Mouse (Mus musculus) E14TG2a.4 (cell line): ENCODE results near the gene Rbm18.
"Not testable (repeated sequence)": the region's sequence is repeated elsewhere in the genome, so short reads cannot be mapped to it uniquely, and the experiment has no call there.

Experiments
- H3K27me3 ChIP-seq: 2 replicates; pipeline ENCODE4 v1.6.1; 2014; ENCODE audit warnings: low read length, control low read depth; ENCODE audit not compliant: insufficient read depth
- H3K36me3 ChIP-seq: 2 replicates; pipeline ENCODE4 v1.6.1; 2014; ENCODE audit warnings: low read length, control low read depth; ENCODE audit not compliant: insufficient read depth
- H3K4me1 ChIP-seq: replicated peaks from 2 replicates; pipeline ENCODE4 v1.6.1; 2014; ENCODE audit warnings: low read depth, low read length, control low read depth
- H3K4me3 ChIP-seq: replicated peaks from 2 replicates; pipeline ENCODE4 v1.5.1; 2014; ENCODE audit warnings: mild to moderate bottlenecking, low read length
- H3K9me3 ChIP-seq: 2 replicates; pipeline ENCODE4 v1.6.1; 2014; ENCODE audit warnings: low read length, control low read depth
- CTCF ChIP-seq: conservative IDR thresholded peaks from 2 replicates; pipeline ENCODE4 v1.5.1; 2014; ENCODE audit warnings: low read length
- NANOG ChIP-seq: IDR thresholded peaks from 2 replicates; pipeline ENCODE4 v1.6.1; 2014; ENCODE audit warnings: borderline replicate concordance, low read length, mixed read lengths
- POU5F1 ChIP-seq: IDR thresholded peaks from 2 replicates; pipeline ENCODE4 v1.6.1; 2014; ENCODE audit warnings: low read length, borderline replicate concordance

Rbm18 gene

DNA sequence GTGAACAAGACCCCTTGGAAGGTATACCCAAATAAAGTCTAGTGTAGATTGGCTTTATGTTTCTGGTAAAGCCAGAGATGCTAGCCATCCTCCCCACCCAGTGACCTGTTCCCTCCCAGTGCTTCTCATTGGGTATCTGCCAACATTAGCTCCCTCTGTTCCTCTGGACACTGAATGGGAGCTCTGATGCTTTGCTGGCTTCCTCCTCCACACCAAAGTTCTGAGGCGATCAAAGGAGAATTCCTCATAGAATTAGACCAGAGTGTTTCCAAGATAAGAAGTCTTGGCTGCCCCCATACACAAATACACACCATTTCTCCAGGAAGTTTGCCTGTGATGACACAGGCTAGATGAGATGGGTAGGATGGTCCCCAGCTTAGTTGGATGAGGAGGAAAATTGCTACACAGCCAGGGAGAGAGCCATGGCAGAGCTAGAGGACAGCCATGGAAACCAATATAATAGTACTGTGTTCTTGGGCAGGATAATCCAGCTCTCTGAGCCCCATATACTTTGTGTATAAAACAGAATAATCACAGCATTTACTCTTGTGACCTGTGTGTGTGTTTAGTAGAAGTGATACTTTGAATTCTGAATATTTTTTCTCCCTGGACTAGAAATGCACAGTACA lies 31.5 kb upstream of the Rbm18 start:
- TF ChIP-seq CTCF, result no peak
- TF ChIP-seq POU5F1, result no peak
- TF ChIP-seq NANOG, result no peak
- Histone ChIP-seq H3K27me3 (no peaks in the 10 kb centered on the region), H3K9me3 (no peaks in the 10 kb centered on the region), H3K4me1 (no peaks in the 10 kb centered on the region), H3K4me3 (no peak overlapping the region), H3K36me3 (peaks cover 15% of the 10 kb centered on the region)

DNA sequence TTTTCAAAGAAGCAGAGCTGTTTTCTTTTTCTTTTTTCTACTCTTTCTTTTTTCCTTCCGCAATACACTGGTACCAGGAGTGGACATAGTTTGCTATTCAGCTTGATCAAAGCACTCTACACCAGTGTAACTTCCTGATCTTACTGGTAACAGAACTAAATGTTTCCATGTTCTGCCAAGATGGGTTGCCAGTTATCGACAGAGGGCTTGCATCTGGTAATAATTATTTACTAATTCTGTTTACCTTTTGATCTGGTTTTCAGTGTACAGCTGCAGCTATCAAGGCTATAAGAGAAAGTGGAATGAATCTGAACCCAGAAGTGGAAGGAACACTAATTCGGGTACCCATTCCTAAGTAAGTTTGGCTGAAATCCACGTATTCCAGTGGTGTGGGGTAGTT lies 22.8 kb upstream of the Rbm18 start:
- Histone ChIP-seq H3K9me3 (0 out of 2 replicates have a peak, but pooled peaks cover 4% of the 10 kb centered on the region), H3K4me3 (no peak overlapping the region), H3K4me1 (no peaks in the 10 kb centered on the region), H3K27me3 (no peaks in the 10 kb centered on the region), H3K36me3 (peaks cover 50% of the 10 kb centered on the region)
- no peak for TF ChIP-seq POU5F1
- no peak for TF ChIP-seq CTCF
- TF ChIP-seq NANOG, result no peak

DNA sequence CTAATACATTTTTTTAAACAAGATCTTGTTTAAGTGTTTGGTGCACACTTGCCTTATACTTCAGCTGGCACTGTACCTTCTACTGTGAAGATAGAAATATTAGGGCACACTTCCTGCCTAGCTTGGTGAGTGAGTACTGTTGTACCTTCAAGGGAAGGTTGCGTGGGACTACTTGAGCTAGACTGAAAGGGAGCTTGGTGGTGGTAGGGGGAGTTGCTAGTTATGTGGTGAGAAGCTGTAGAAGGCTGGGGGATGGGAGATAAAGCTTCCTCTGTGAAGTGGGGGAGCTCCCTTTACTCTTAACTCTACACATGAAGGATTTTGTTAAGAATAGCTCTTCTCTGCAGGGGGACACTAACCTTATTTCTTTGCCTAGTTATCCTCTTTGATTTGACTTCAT lies 20.9 kb upstream of the Rbm18 start:
- H3K9me3 ChIP-seq, result 0 out of 2 replicates have a peak, but pooled peaks cover 4% of the 10 kb centered on the region
- H3K27me3 ChIP-seq, result no peaks in the 10 kb centered on the region
- H3K4me3 ChIP-seq, result no peak overlapping the region
- no peaks in the 10 kb centered on the region for H3K4me1 ChIP-seq
- TF ChIP-seq NANOG, result no peak
- TF ChIP-seq POU5F1, result no peak
- no peak for TF ChIP-seq CTCF
- H3K36me3 ChIP-seq, result peaks cover 60% of the 10 kb centered on the region

DNA sequence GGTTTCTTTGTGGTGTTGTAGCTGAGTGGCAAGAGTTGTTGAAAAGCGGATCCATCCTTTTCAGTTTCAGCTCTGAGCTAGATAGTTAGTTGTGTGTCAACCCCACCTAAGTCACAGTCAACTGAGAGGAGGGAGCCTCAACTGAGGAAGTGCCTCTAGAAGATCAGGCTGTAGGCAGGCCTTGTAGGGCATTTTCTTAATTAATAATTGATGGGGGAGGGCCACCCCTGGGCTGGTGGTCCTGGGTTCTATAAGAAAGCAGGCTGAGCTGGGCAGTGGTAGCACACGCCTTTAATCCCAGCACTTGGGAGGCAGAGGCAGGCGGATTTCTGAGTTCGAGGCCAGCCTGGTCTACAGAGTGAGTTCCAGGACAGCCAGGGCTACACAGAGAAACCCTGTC lies 15.8 kb upstream of the Rbm18 start:
- H3K4me1 ChIP-seq, H3K27me3 ChIP-seq, H3K4me3 ChIP-seq, H3K9me3 ChIP-seq: not testable (repeated sequence)
- H3K36me3 ChIP-seq, result peaks cover 46% of the 10 kb centered on the region

GRCm38 (mm10) chr2:36148876-36149365 lies 12.3 kb upstream of the Rbm18 start:
- no peak overlapping the region for H3K4me3 ChIP-seq
- peaks cover 31% of the 10 kb centered on the region for H3K36me3 ChIP-seq
- TF ChIP-seq CTCF, result no peak
- no peak for TF ChIP-seq POU5F1
- no peak for TF ChIP-seq NANOG
- H3K27me3 ChIP-seq, result no peaks in the 10 kb centered on the region
- H3K9me3 ChIP-seq, result no peaks in the 10 kb centered on the region
- no peaks in the 10 kb centered on the region for H3K4me1 ChIP-seq

DNA sequence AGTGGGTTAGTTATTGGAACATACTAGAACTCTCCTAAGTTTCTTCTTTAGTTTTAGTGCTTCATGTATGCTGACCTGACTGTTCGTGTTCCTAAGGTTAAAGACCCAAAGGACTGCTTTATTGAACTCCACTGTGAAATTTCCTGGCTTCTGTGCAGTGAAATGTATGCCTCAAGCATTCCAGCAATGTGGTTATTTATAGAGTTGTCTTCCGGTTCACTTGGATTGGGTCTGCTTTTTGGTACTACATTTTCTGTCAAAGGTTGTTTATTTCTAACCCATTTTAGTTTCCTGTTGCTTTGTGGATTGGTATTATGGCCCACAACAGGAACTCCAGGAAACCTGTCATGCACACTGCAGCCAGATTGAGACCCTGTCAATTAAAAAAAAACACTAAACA lies 2.5 kb upstream of the Rbm18 start:
- no peak overlapping the region for H3K4me3 ChIP-seq
- peaks cover 24% of the 10 kb centered on the region for H3K4me1 ChIP-seq
- no peaks in the 10 kb centered on the region for H3K27me3 ChIP-seq
- TF ChIP-seq NANOG, result no peak
- no peak for TF ChIP-seq CTCF
- TF ChIP-seq POU5F1, result no peak
- H3K9me3 ChIP-seq, result no peaks in the 10 kb centered on the region
- H3K36me3 ChIP-seq, result peaks cover 35% of the 10 kb centered on the region

- Histone ChIP-seq H3K27me3 (no peaks in the 10 kb centered on the region), H3K4me3 (peak overlapping the region; percentile 92), H3K9me3 (no peaks in the 10 kb centered on the region), H3K4me1 (peaks cover 19% of the 10 kb centered on the region), H3K36me3 (peaks cover 40% of the 10 kb centered on the region)
- no peak for TF ChIP-seq POU5F1
- TF ChIP-seq CTCF, result no peak
- TF ChIP-seq NANOG, result no peak
Measured at GRCm38 (mm10) chr2:36135887-36136286, 686 bp downstream of the Rbm18 start.

DNA sequence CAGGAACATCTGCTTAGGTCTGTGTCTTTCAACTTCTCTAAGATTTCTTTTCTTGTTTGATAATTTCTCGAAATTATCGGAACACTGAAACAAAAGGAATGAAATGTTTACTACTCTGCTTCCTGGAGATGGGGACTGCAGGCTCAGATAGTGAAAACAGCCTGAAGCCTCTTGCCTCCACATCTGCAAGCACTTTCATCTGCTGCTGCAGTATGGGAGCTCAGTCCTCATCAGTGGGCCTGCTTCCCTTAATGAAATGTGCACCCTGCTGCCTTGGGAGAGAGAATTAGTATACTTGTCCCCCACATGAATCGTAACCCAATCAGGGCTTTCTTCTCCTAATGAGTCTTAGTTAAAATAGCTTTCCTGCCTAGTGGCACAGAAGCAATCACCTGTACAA lies 7.5 kb downstream of the Rbm18 start:
- H3K9me3 ChIP-seq, result peaks cover 7% of the 10 kb centered on the region
- no peaks in the 10 kb centered on the region for H3K4me1 ChIP-seq
- H3K36me3 ChIP-seq, result peaks cover 88% of the 10 kb centered on the region
- H3K4me3 ChIP-seq, result no peak overlapping the region
- TF ChIP-seq CTCF (no peak), NANOG (no peak), POU5F1 (no peak)
- H3K27me3 ChIP-seq, result no peaks in the 10 kb centered on the region

GRCm38 (mm10) chr2:36127973-36128372 lies 8.6 kb downstream of the Rbm18 start:
- no peak for TF ChIP-seq NANOG
- no peak for TF ChIP-seq POU5F1
- TF ChIP-seq CTCF, result no peak
- H3K36me3 ChIP-seq, result peaks cover 85% of the 10 kb centered on the region
- H3K4me3 ChIP-seq, result no peak overlapping the region

More at GRCm38 (mm10) chr2:36127973-36128372, 8.6 kb downstream of the Rbm18 start:
- Histone ChIP-seq H3K9me3 (peaks cover 7% of the 10 kb centered on the region), H3K27me3 (no peaks in the 10 kb centered on the region), H3K4me1 (no peaks in the 10 kb centered on the region)
